Mouse (Mus musculus): ENCODE results near the gene Eea1.

Gene Eea1

DNA sequence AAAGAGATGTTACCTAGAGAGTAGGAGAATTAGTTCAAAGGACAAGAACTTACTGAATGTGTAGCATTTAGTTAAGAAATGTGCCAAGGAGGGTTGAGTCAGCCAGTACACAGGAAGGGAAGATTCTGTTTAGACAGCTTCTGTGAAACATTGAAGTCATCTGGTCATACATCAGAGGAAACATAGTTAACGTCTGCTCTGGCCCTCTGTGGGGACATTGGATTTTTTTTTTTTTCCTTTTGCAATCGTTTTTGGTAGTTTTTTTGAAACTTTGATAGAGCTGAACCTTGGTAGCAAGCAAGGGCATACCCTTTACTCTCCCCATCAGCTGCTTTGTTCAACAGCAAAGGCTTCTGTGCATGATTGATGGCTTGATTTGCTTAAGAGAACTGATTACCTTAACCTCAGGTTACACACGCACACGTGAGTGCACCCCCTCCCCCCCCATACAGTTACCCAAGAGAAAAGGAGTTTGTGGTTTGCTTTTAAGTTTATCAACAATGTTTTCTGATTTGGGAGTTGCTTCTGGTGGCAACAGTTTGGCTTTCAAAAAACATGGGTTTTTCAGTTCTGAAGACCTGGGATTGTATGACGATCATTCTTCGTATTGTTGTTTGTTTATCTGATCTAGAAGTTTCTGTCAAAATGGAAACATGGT lies 1.4 kb downstream of the Eea1 start:
- in situ Hi-C loops (cut with MboI; ENCODE audit: low sequenced_read_pairs), result no loop called here

DNA sequence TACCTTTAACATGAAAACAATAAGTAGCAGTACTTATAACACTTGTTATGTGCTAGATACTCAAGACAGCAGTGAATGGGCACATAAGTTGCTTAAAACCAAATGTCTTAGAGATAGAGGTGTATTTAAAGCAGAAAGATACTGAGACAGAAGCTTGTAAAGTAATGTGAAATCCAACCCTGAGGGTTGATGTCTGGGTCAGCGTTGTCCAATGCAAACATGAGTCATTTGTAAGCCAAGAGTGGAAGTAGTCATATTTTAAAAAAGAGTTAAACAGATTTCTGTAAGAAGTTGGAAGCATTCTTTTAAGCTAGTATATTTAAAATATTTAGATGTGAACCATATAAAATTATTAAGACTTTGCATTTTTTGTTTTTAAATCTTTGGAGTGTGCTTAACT lies 4.6 kb downstream of the Eea1 start:
- in situ Hi-C loops (cut with MboI; ENCODE audit: low sequenced_read_pairs), result no loop called here

DNA sequence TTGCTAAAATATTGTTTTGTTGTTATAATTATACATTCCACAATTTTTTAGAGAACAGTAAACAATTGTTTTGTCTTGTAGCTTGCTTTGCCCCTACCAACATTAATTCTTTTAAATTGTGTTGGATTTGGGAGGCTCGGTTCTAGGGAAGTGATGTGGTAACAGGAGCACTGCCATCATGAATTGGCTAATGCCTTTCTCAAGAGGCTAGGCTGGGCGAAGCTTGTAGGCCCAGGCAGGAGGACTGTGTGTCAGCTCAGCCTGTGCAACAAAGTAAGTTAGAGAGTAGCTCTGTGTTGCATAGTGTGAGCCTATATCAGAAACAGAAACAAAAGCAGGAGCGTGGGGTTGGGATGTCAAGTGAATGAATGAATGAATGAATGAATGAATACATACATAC lies 9.0 kb downstream of the Eea1 start:
- in situ Hi-C loops (cut with MboI; ENCODE audit: low sequenced_read_pairs), result no loop called here

DNA sequence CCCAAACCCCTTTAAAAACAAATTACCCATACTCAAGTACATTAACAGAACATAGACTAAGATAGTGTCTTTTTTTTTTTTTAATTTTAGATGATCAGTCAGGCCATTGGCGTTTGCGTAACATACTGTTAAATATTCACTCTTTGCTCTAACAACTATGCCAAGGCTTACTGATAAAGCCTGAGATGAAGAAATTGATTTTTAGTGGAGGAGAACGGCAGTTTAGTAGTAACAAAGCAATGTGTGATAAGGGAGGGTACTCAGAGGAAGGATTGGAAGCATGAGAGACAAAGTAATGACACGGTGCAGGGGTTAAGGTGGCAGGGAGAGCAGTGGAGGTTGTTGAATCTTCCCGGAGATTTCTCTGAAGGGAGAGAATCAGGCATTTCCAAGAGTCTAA lies 9.7 kb downstream of the Eea1 start:
- in situ Hi-C loops (cut with MboI; ENCODE audit: low sequenced_read_pairs), result no loop called here

DNA sequence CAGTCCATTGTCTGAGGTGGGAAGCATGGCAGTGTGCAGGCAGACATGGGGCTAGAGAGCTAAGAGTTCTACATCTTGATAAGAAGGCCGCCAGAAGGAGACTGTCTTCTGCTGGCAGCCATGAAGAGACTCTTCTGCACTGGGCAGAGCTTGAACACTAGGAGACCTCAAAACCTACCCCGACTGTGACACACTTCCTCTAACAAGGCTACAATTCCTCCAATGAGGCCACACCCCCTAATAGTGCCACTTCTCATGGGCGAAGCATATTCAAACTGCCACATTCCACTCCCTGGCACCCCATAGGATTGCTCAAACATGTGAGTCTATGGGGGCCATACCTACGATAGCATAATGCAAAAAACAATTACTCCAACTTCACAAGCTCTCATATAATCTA lies 10.3 kb downstream of the Eea1 start:
- in situ Hi-C loops (cut with MboI; ENCODE audit: low sequenced_read_pairs), result no loop called here

DNA sequence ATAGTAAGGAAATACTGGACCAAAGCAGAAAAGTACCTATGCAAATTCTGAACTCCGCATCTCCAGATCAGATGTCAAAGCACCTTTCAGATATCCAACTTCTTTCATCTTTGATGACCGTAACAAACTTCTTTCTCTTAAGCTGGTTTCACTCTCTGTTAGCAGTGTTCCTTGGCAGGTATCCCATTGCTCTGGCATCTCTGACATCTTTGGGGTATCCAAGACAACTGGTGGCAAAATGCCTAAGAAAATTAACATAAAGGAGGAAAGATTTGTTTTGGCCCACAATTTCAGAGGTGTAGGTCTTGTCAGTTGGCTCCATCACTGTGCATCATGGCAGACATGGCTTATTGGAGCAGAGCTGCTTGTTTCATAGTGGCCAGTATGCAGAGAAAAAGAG lies 10.9 kb downstream of the Eea1 start:
- in situ Hi-C loops (cut with MboI; ENCODE audit: low sequenced_read_pairs), result no loop called here

DNA sequence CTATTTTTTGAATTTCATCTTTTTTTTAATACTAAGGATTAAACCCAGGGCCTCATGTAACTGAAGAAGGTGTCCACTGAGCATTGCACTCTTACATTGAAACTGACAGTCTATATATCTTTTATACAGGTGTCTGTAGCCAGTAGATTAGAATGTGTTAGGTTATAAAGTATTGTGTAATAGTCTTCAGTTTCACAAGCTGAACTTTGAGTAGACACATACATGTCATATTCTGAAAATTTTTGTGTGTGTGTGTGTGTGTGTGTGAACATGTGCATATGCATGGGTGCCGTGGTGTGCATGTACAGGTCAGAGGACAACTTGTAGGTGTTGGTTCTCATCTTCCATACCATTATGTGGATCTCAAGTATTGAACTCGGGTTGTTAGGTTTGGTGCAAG lies 16.2 kb downstream of the Eea1 start:
- in situ Hi-C loops (cut with MboI; ENCODE audit: low sequenced_read_pairs), result no loop called here

DNA sequence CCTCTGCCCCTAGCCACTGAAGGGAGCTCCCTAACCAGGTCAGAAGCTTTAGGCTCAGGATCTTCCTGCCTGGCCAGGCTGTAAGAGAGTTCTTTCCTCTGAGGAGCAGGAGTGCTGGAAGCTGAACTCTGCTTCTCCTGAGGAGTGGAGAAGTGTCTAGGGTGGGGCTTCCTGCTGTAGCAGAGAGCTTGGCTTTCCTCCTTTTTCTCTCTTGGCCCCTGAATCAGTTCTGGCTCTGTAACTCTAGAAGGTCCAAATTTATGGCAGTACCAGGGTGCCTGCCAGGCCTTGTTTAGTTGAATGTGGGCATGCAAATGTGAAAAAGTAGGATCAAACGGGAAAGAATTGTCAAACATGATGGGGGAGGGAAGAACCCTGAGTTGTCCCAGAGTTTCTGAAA lies 17.1 kb downstream of the Eea1 start:
- in situ Hi-C loops (cut with MboI; ENCODE audit: low sequenced_read_pairs), result no loop called here

DNA sequence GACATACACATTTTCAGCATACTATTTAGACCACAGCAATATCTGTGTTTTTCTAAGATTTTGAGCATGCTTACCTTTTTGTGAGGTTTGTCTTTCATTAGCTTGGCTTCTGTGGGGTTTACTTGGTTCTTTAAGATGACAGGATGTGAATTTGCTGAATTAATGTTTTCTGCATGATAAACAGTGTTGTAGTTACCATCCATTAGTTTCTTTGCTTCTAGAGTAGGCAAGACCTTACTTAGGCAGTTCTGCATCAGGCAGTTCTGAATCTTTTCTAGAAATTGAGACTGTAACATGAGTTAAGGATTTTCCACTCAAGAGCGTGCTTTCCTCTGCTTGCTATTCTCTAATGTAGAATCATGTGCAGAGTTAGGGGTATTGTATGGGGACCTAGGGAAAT lies 24.2 kb downstream of the Eea1 start:
- in situ Hi-C loops (cut with MboI; ENCODE audit: low sequenced_read_pairs), result no loop called here

DNA sequence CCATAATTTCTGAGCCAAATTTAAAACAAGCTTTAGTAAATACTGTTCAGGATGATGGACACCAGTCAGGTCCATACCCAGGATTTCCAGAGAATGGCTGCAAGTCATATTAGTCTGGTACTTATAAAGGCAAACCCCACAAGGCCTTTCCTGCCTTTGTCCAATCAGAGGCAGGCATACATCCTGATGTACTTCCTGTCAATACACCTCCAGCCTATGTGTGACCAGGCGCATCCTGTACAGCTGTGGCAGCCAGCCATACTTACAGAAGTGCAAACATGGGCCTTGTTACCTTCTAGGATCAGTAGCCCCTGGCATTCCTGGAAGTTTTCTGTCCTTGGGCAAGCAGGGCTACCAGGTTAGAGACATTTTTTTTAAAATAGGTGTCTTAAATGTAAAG lies 29.2 kb downstream of the Eea1 start:
- in situ Hi-C loops (cut with MboI; ENCODE audit: low sequenced_read_pairs), result no loop called here

DNA sequence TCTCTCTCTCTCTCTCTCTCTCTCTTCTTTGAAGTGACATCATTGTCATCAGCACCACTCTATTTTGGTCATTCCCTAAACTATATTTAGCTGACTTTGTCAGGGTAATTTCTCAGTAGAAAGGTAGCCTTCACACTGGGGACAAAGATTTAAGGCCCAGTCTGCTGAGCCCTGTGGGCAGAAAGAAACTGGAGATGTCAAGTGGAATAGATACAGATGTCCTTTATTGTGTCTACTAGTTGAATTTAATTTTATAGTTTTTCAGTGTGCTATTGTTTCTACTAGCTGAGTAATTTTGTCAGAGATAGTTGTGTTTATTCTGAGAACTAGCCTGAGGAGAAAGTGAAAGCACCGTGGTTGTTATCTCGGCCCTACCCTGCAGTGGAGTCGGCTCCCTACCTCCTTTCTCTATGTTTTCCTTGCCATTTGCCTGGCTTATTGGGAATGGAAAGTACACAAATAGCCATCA lies 30.3 kb downstream of the Eea1 start:
- in situ Hi-C loops (cut with MboI; ENCODE audit: low sequenced_read_pairs), result no loop called here

DNA sequence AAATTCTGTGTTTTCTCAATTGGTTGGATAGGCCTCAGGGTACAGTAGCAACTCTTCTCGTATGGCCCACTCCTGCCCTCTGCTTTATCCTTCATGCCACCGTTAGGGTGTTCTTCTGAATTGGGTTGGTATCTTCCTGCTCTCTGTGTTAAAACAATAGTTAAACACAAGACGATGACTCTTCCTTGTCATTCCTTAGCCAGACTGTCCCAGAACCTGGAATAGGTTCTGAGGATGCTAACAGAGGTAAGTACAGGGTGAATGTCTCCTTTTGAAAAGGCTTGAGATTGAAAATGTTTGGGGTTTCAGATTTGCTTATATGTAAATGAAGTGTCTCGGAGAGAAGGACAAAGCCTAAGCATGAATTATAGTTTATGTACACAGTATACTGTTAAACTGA lies 30.9 kb downstream of the Eea1 start:
- in situ Hi-C loops (cut with MboI; ENCODE audit: low sequenced_read_pairs), result no loop called here

DNA sequence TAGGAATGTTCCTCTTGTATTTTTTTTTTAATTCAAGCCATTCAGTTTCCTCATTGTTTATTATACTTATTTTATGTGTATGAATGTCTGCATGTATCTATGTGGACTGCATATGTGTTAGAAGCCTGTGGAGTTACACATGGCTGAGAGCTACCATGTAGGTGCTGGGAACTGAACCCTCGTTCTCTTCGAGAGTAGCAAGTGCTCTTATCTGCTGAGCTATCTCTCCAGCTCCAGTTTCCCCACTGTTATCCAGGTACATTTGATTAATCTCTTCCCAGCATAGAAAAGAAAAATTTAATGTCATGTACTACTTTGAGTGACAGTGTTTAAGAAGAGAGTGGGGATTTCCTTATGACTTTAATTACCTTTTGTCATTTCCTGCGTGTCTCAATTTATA lies 31.5 kb downstream of the Eea1 start:
- in situ Hi-C loops (cut with MboI; ENCODE audit: low sequenced_read_pairs), result no loop called here

DNA sequence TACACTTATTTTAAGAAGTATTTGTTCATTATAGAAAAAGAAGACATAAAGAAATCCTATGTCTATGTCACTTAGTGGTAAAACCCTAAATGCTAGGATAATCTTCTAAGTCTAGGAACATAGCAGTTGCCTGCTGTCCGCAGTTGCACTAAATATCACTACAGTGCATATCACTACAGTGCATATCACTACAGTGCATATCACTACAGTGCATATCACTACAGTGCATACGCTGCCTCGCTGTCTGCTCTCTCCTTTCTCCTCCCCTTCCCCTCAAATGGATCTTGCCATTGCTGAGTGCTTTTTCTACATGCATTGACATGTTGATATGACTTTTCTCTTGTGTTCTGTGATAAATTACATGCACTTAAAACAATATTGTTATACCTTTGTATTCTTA lies 34.0 kb downstream of the Eea1 start:
- in situ Hi-C loops (cut with MboI; ENCODE audit: low sequenced_read_pairs), result no loop called here

DNA sequence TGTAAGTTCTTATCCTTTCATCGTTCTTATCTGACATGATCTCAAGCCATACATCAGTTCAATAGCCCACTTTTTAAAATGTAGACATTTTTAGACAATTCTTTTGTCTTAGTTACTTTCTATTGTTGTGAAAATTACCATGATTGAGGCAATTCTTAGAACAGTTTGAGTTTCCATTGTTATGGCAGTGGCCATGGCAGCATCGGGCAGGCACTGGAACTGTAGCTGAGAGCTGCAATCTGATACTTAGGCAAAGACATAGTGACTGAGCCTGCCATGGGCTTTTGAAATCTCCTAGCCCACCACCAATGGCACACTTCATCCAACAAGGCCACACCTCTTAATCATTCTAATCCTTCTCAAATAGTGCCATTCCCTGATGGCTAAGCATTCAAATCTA lies 36.3 kb downstream of the Eea1 start:
- in situ Hi-C loops (cut with MboI; ENCODE audit: low sequenced_read_pairs), result no loop called here

DNA sequence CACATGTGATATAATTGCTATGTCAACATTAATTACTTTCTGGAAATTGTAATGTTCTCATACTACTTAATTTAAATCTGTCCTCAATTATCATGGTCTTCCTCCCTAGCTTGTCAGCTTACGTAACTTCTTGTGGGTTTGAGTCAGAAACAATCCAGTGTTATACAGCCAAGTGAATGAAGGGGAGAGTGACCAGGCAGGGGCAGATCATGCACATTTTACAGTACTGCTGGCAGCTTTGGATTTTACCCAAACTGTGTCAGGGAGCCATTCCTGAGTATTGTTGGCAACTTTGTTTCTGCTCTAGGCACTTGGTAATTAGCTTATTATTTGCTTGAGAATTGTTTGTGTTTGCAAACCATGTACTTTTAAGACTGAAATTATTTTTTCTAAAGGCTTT lies 49.3 kb downstream of the Eea1 start:
- in situ Hi-C loops (cut with MboI; ENCODE audit: low sequenced_read_pairs), result no loop called here

DNA sequence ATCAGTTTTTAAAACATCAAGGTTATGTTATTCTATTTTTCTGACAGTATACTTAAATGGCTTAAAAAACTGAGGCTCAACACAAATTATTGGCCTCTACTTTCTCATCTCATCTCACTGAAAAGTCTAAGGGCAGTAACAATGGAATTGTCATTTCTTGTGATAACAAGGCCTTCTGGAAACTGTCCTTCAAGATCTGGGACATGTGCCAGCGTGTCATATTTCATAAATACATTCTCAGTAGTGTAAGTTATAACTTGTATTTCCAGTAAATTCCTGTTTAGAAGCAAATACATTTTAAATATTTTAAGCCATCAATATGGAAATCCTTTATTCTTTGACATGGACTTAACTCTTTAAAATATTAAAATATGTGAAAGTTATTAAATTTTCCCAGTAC lies 50.7 kb downstream of the Eea1 start:
- in situ Hi-C loops (cut with MboI; ENCODE audit: low sequenced_read_pairs), result no loop called here

DNA sequence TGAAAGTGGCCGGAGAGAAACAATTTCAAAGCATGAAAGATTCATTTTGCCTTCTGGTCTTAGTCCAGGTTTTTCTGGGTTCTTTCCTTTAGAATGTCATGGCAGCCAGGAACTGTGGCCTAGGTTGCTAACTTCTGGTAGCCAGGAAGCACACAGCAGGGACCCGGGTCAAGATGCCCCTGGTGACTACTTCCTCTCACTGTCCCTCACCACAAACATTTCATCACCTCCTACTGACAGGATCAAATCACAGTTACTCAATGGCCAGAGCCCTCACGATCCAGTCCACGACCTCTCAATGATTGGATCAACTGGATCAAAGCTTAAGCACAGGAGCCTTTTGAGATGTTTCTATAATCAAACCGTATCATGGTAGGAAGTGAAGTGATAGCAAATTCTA lies 60.5 kb downstream of the Eea1 start:
- in situ Hi-C loops (cut with MboI; ENCODE audit: low sequenced_read_pairs), result no loop called here

DNA sequence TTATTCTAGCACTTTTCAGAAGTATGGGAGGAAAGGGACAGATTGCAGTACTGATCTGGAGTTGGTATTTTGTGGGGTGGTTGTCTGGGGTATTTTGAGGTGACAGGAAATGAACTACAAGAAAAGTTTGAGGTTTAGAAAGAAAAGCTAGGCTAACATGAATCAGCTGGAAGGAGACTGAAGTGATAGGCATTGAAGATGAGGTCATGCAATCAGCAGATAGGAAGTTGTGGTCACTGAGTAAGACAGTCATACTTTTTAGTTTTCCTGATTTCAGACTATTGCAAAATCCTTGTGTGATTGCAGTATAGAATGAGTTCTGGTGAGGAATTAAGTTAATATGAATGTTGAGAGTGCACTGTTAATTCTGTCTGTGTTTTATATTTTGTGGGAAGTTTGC lies 75.3 kb downstream of the Eea1 start:
- in situ Hi-C loops (cut with MboI; ENCODE audit: low sequenced_read_pairs), result no loop called here

DNA sequence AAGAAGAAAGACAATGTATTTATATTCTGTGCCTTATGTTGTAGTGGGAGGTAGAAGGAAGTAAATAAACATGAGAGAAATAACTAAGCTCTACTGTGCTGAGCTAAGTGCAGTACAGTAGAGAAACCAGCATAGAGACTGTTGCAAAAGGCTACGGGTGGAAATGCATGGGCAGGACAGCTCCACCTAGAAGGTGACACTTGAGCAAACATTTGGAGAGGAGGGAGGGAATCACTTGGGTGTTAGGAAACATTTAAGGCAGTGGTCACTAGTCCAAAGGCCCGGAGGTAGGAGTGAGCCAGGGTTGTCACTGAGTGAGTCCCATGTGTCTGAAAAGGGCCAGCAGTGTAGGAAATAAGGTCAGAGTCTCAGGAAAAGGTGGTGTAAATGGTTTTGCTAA lies 77.0 kb downstream of the Eea1 start:
- in situ Hi-C loops (cut with MboI; ENCODE audit: low sequenced_read_pairs), result no loop called here

DNA sequence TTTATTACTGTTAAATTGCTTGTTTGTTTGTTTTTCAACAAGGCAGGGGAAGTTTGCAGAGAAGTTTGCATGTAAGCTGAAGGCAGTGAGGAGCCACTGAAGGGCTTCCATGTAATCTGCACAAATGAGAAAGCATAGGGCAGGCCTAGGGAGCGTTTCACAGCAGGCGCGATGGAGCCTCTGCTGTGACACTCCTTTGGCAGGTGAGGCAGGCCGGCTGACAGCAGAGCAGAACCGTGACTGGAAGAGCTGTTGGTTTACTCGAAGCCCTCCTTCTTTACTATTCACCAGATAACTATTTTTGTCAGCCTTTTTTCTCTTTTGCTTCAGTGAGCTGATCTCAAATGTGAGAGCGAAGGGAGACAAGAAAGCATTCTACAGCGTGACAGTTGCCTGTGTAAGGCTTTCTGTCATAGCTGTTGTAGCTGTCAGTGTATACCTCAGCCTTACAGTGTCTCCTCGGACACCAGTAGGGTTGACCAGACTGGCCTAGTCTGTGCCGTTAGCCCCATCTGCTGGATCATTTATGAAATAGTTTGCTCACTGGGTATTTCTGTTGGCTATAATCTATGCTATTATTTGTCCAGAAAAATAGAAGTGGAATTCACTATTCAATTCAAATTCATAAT lies 93.0 kb downstream of the Eea1 start:
- in situ Hi-C loops (cut with MboI; ENCODE audit: low sequenced_read_pairs), result loop anchor here (10.0 kb wide), 1 partner anchor 139 kb away; no protein-coding TSS in a partner anchor

DNA sequence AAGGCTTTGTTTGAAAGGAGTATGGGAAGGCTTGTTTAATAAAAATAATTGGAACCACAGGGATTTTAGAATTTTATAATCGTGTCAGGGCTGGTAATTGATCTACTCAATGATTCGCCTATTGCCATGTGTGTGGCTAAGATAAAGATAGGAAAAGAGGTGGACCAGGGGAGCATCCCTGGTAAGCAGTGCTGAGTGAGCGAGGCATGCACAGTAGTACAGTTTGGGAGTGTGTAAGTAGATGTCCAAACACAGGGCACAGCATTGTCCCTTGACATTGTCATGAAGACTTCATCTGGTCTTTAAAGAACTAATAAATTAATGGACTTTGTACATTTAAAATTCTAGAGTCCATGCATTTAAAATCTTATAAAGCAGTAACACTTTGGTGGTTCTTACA lies 93.7 kb downstream of the Eea1 start:
- in situ Hi-C loops (cut with MboI; ENCODE audit: low sequenced_read_pairs), result loop anchor here (10.0 kb wide), 1 partner anchor 139 kb away; no protein-coding TSS in a partner anchor

DNA sequence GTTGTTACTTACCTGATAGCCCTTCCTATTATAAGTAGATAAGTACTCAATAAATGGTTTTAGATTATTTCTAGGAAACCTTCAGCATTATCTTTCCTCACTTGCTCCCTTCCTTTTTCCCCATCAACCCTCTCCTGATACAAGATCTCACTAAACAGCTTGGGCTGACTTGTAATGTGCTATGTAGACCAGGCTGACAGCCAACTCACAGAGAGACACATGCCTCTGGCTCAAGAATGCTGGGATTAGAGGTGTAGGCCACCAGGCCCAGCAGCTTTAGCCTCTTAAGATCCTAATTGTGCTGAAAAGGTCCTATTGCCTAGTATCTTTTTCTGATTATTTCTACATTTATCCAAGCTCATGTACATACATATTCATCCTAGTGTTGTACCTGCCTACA lies 95.5 kb downstream of the Eea1 start:
- in situ Hi-C loops (cut with MboI; ENCODE audit: low sequenced_read_pairs), result loop anchor here (10.0 kb wide), 1 partner anchor 141 kb away; no protein-coding TSS in a partner anchor

Measured in CH12F3 (cell line).